Mouse (Mus musculus) stomach, postnatal 0 days (tissue): ENCODE results near the gene Klhl22. TPM values are rescaled to one million over a fixed set of nuclear protein-coding genes. Genes with fewer than 3 reads are reported as not detected.

Source experiments
- ATAC-seq: fragments of 200-750 bp; cut with Nextera tagmentation; 2 replicates; pipeline ENCODE4 v1.8.0; 2017; ENCODE audit not compliant: low FRiP score, low TSS enrichment
- DNase-seq: peaks from one replicate; pipeline ENCODE4 v3.0.0-alpha.2; 2016; ENCODE audit warnings: low spot score
- H3K27ac ChIP-seq: fragments of 300-500 bp; sonication (generic); replicated peaks from 2 replicates; pipeline ENCODE4 v1.5.1; 2014; ENCODE audit warnings: mild to moderate bottlenecking, control low read depth
- H3K27me3 ChIP-seq: fragments of 300-500 bp; sonication (generic); 2 replicates; pipeline ENCODE4 v1.6.1; 2014; ENCODE audit warnings: low read length; ENCODE audit not compliant: control insufficient read depth, insufficient read depth
- H3K36me3 ChIP-seq: fragments of 300-500 bp; sonication (generic); 2 replicates; pipeline ENCODE4 v1.6.1; 2014; ENCODE audit warnings: low read length, mixed read lengths; ENCODE audit not compliant: control insufficient read depth, insufficient read depth
- H3K4me1 ChIP-seq: fragments of 300-500 bp; sonication (generic); replicated peaks from 2 replicates; pipeline ENCODE4 v1.6.1; 2014; ENCODE audit warnings: antibody characterized with exemption; ENCODE audit not compliant: control insufficient read depth, insufficient read depth
- H3K4me2 ChIP-seq: fragments of 300-500 bp; sonication (generic); replicated peaks from 2 replicates; pipeline ENCODE4 v1.6.1; 2014; ENCODE audit warnings: low read depth, mild to moderate bottlenecking, control low read depth, moderate library complexity
- H3K4me3 ChIP-seq: fragments of 300-500 bp; sonication (generic); 2 replicates; pipeline ENCODE4 v1.5.1; 2014; ENCODE audit warnings: low read depth, low read length, control low read depth
- H3K9ac ChIP-seq: fragments of 300-500 bp; sonication (generic); 2 replicates; pipeline ENCODE4 v1.6.1; 2014; ENCODE audit warnings: mild to moderate bottlenecking, low read length, control low read depth, mixed read lengths
- H3K9me3 ChIP-seq: fragments of 300-500 bp; sonication (generic); 2 replicates; pipeline ENCODE4 v1.6.1; 2016; ENCODE audit warnings: low read length; ENCODE audit not compliant: control insufficient read depth
- CTCF ChIP-seq: IDR thresholded peaks from 2 replicates; pipeline ENCODE4 v1.5.1; 2016; ENCODE audit warnings: antibody characterized with exemption, low read depth, mild to moderate bottlenecking, moderate library complexity
- EP300 ChIP-seq: optimal IDR thresholded peaks from 2 replicates; pipeline ENCODE3; 2016; ENCODE audit warnings: antibody characterized with exemption
- WGBS: fragments of 180-500 bp; shearing (Covaris S2); extraction: QIAGEN DNeasy Blood & Tissue Kit; methylation state at CpG from one replicate; pipeline ENCODE4 v1.1.7; 2014; 5-methylcytosine and 5-hydroxymethylcytosine counted together
- polyA plus RNA-seq: library from polyadenylated mRNA; unstranded; fragments of >200 nt; fragmentation: Nextera tagmentation; extraction: Ambion mirVana; gene quantifications from 2 replicates; pipeline ENCODE4 v1.2.1, GENCODE M21; 2015

The Klhl22 gene
- polyA plus RNA-seq, 1 experiment from 2014 or later = 32.0 TPM

DNA sequence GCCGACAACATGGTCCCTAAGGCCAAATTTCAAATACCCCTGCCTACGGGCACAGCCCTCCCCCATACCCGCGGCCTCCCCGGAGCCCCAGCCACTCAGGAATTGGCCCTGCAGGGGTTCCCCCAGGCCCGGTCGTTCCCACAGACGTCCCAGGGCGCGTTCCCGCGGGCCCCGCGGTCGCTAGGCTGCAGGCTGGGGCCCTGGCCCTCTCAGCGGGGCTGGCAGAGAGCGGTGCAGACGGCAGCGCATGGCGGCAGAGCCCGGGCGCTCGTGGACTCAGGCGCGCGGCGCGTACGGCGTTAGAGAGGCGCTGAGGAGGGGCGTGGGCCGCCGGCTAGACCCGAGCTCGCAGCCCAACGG, 73.9 kb downstream of the Klhl22 start:
- no peaks in the 10 kb centered on the region for H3K4me1 ChIP-seq
- H3K36me3 ChIP-seq = no peaks in the 10 kb centered on the region
- peak overlapping the region; percentile 38; the same call in 1 of the 2 replicates for H3K9ac ChIP-seq
- DNase-seq (no peak), ATAC-seq (no peak; the same call in 1 of the 2 replicates)
- H3K9me3 ChIP-seq = no peaks in the 10 kb centered on the region
- WGBS = 0% methylated on average over 23 of the region's 37 CpGs
- TF ChIP-seq CTCF = no peak
- no peak for TF ChIP-seq EP300
- H3K4me3 ChIP-seq = peak overlapping the region; percentile 48
- H3K27me3 ChIP-seq = peaks cover 22% of the 10 kb centered on the region; the same call in 1 of the 2 replicates
- peak overlapping the region; percentile 93 for H3K4me2 ChIP-seq
- no peak overlapping the region for H3K27ac ChIP-seq

DNA sequence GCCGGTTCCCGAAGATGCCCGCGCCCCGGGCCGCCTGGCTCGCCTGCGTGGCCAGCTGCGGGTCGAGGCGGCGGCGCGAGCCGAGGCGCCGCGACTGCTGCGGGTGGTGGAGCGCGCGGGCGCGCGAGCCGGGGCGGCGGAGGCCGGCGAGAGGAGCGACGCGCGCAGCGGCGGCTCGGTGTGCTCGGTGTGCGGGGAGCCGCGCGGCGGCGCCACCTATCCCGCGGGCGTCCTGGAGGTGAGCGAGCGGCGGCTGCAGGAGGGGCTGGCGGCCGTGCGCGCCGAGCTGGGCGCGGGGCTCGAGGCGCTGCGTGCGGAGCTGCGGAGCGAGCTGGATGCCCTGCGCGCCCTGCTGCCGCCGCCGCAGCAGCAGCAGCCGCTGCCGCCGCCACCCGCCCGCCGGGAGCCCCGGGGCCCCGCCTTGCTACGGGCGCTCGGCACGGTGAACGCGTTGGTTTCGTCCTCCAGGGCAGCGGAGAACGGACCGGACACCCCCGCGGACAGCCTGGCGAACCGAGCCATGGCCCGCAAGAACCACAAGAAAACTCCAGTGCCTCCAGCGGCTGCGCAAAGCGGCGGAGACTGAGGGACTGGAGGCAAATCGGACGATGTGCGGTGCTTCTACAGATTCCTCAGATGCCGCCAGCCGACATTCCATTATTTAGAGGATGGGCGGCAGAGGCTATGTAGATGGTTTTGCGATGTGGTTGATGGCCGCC, 74.4 kb downstream of the Klhl22 start:
- ATAC-seq (peak; percentile 24; the same call in 1 of the 2 replicates), DNase-seq (peak; percentile 37)
- H3K36me3 ChIP-seq = no peaks in the 10 kb centered on the region
- no peaks in the 10 kb centered on the region for H3K9me3 ChIP-seq
- peak overlapping the region; percentile 38; the same call in 1 of the 2 replicates for H3K9ac ChIP-seq
- no peak overlapping the region for H3K27ac ChIP-seq
- WGBS = under 1% methylated on average over 56 of the region's 103 CpGs
- TF ChIP-seq EP300 = no peak
- no peak for TF ChIP-seq CTCF
- no peaks in the 10 kb centered on the region for H3K4me1 ChIP-seq
- H3K4me2 ChIP-seq = peak overlapping the region; percentile 93
- peaks cover 22% of the 10 kb centered on the region; the same call in 1 of the 2 replicates for H3K27me3 ChIP-seq
- H3K4me3 ChIP-seq = peak overlapping the region; percentile 48

DNA sequence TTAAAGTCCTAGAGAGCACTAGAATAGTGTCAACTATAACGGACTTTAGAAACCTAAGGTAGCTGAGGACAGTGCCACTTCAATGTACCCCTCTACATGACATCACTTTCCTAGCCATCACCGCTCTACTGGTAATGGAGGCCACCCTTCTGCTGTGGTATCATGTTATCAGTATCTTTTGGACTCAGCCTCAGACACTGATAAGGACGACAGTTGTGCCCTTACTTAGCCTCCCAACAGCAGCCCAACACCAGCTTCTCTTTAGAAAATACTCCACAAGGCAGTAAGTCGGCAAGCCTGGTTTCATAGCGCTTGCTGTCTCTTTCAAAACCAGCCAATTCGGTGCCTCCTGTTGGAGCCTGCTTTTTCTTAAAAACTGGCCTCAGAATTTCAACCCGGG, 75.1 kb downstream of the Klhl22 start:
- no peak for TF ChIP-seq CTCF
- no peak for TF ChIP-seq EP300
- no peaks in the 10 kb centered on the region for H3K36me3 ChIP-seq
- peaks cover 22% of the 10 kb centered on the region; the same call in 1 of the 2 replicates for H3K27me3 ChIP-seq
- H3K27ac ChIP-seq = no peak overlapping the region
- DNase-seq (no peak), ATAC-seq (no peak)
- no peaks in the 10 kb centered on the region for H3K4me1 ChIP-seq
- H3K4me2 ChIP-seq = no peak overlapping the region; the same call in 1 of the 2 replicates
- no peaks in the 10 kb centered on the region for H3K9me3 ChIP-seq
- WGBS = 50% methylated on average over 7 of the region's 7 CpGs
- no peak overlapping the region for H3K4me3 ChIP-seq
- H3K9ac ChIP-seq = no peak overlapping the region

DNA sequence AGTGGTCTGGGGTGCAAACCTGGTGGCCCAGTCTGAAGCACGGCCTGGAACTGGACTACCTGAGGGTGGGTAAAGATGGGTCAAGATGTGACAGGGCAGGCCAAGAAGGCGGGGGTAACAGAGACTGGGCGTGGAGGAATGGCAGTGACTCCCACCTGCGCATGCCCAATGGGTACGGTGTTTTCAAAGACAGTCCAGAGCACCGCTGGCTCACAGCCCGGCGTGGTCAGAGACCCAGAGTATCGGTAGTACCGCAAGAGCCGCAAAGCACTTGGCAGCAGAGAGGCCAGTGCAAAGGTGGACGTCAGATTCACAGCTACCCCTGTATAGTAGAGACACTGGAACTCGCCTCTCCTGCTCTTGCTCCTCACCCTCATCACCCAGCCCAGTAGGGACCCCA, 76.1 kb downstream of the Klhl22 start:
- WGBS = 43% methylated on average over 13 of the region's 13 CpGs

DNA sequence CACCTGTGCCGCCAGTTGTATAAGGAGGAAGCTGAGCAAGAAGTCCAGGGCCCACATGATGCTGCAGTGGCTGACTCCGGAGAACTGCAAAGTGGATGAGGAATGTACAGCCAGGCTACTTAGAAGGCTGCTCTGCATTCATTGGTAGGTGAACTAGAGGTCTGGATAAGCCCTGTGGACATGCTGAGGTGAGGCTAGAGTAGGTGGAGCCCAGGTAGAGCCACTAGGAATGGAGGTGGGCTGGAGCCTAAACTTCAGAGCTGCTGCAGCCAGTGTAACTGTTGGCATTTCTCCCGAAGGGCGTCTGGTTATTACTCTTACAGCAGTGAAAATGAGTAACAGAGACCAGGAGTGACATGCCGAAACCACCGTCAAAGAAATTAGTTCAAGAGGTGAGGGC, 78.6 kb downstream of the Klhl22 start, which contains the start of gene Car15:
Gene Car15 (minus strand): TSS at position 314 of the 400 bp plus-strand sequence.
- Histone ChIP-seq H3K27me3 (peaks cover 13% of the 10 kb centered on the region; the same call in 1 of the 2 replicates), H3K4me3 (no peak within 1 kb of the TSS), H3K4me1 (no peaks in the 10 kb centered on the region), H3K9me3 (no peaks in the 10 kb centered on the region), H3K9ac (no peak within 1 kb of the TSS), H3K36me3 (peaks cover 24% of the 10 kb centered on the region), H3K27ac (no peak within 1 kb of the TSS), H3K4me2 (no peak within 1 kb of the TSS)
- ATAC-seq (no peak), DNase-seq (no peak)
- 72% methylated on average over 6 of the region's 6 CpGs for WGBS
- TF ChIP-seq EP300 = no peak
- no peak for TF ChIP-seq CTCF

More for the DNA sequence above, 76.1 kb downstream of the Klhl22 start:
- no peak for DNase-seq
- Histone ChIP-seq H3K36me3 (0 out of 2 replicates have a peak, but pooled peaks cover 3% of the 10 kb centered on the region), H3K9ac (no peak overlapping the region), H3K27ac (no peak overlapping the region), H3K4me1 (no peaks in the 10 kb centered on the region), H3K9me3 (no peaks in the 10 kb centered on the region), H3K4me2 (no peak overlapping the region), H3K27me3 (peaks cover 22% of the 10 kb centered on the region; the same call in 1 of the 2 replicates), H3K4me3 (no peak overlapping the region)
- TF ChIP-seq CTCF = no peak
- no peak for TF ChIP-seq EP300
- ATAC-seq = no peak

DNA sequence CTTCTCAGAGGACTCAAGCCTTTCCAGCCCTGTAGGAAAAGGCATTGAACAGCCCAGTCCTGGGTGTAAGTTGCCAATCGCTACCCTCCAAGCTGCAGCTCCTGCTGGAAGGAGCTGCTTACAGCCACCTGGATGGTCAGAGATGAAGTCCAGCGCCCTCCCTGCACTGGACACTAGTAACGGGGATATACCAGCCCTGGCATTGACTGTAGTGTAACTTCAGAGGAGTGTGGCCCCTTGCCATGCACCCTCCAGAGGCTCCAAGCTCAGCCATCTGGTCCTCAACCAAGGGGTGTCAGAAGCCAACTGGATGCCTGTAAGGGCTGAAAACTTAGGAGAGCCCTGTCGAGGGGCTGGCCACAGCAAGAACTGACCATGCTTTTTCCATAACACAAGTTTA, 80.6 kb downstream of the Klhl22 start:
- Histone ChIP-seq H3K27me3 (peaks cover 3% of the 10 kb centered on the region; the same call in 1 of the 2 replicates), H3K9me3 (no peaks in the 10 kb centered on the region), H3K36me3 (peaks cover 30% of the 10 kb centered on the region), H3K27ac (no peak overlapping the region), H3K4me2 (no peak overlapping the region), H3K4me1 (no peaks in the 10 kb centered on the region), H3K4me3 (no peak overlapping the region), H3K9ac (no peak overlapping the region)
- no peak for TF ChIP-seq CTCF
- TF ChIP-seq EP300 = no peak
- no peak for ATAC-seq
- DNase-seq = no peak
- WGBS = 84% methylated on average over 4 of the region's 4 CpGs
